Mouse (Mus musculus) G1E-ER4 (cell line): ENCODE data around the gene Ccdc85c. TPM values are rescaled to one million over a fixed set of nuclear protein-coding genes. Genes with fewer than 3 reads are reported as not detected.

Experiments used
- GATA1 ChIP-seq: IDR thresholded peaks from one replicate; pipeline ENCODE4 v1.8.0; 2012; ENCODE audit warnings: low read length, inconsistent platforms
- polyA plus RNA-seq: library from polyadenylated mRNA; stranded (reverse); fragments of >175 nt; gene quantifications from 2 replicates; pipeline ENCODE4 v1.2.3, GENCODE M21; 2012

Ccdc85c gene
- polyA plus RNA-seq = not detected in 2 replicates

DNA sequence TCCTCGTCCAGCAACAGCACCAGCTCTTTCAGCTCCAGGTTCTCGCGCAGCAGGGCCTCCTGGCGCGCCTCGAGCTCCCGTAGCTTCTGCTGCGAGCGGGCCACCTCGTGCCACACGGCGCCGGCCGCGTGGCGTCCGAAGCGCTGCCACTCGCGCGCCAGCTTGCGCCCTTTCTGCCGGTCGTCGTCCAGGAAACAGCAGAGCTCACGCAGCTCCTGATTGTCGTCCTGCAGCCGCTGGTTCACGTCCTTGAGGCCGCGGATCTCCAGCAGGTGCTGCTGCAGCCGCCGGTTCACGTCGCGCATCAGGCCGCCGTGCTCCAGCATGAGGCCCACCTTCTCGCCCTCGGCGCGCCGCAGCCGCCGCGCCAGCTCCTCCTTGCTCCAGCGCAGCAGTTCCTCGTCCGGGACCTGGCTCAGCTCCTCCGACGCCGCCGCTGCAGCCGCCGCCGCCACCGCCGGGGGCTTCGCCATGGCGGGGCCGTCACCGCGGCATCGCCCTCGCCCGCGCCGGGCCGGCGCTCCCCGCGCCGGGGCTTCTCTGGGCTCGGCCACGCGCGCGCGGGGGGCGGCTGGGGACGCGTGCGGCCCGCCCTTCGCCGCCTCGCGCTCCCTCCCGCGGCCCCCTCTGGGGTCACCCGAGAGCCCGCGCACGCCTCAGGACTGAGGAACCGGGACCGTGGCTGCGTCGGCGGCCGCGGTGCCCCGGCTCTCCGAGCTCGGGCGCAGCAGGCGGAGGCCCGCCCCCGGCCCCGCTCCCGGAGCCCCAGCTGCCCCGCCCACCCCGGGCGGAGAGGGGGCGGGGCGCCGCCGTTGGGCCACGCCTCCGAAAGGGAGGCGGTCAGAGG lies at the start of gene Ccdc85c:
Gene Ccdc85c, minus strand, starts transcription at position 765 of the 847 bp plus-strand sequence.
- no peak for TF ChIP-seq GATA1

GRCm38 (mm10) chr12:108320096-108320495 lies 44.9 kb upstream of the Ccdc85c start:
- no peak for TF ChIP-seq GATA1

GRCm38 (mm10) chr12:108318499-108318898 lies 43.3 kb upstream of the Ccdc85c start:
- TF ChIP-seq GATA1 = no peak

DNA sequence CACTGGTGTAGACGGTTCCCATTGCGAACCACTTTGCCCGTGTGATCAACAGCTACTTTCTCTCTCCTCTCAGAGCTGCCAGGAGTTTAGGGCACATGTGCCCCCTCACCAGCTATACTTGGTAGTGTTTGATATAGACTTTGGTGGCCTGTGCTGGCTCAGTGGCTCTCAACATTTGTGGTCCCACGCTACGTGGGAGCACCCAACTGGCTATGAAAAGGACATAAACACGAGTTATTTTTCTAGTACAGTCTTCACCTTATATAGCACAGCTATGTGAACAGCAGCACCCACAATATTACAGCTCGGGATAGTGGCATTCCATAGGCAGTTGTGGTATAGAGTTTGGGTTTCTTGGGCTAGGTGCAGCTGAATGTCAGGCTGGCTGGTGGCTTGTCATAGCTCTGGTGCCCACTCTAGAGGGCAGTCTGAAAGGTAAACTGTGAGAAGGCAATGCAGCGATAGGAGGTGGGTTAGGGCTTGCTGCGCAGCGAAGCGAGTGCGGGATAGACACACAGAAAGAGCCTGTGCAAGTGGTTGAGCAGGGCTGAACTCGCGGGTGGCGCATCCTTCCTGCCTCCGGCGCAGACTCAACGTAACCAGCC lies 42.7 kb upstream of the Ccdc85c start:
- no peak for TF ChIP-seq GATA1

GRCm38 (mm10) chr12:108317201-108317738 lies 42.0 kb upstream of the Ccdc85c start:
- no peak for TF ChIP-seq GATA1

DNA sequence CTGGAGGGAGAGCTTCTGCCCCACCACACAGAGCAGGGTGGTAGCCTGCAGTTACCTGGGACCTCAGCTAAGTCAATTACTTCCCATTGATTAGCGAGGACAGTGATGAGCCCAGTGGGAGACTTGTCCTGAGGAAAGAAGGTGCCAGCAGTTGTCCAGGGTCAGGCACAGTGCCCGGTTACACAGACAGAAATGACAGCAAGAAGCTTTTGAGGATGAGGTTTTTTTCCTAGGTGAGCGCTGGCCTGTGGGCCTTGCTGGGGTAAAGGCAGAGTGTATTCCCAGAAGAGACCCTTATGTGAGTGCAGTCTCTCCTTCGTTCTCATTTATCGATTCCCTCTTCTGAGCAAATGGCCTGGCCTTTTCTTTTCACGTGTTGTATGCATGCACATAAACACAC lies 41.4 kb upstream of the Ccdc85c start:
- no peak for TF ChIP-seq GATA1

DNA sequence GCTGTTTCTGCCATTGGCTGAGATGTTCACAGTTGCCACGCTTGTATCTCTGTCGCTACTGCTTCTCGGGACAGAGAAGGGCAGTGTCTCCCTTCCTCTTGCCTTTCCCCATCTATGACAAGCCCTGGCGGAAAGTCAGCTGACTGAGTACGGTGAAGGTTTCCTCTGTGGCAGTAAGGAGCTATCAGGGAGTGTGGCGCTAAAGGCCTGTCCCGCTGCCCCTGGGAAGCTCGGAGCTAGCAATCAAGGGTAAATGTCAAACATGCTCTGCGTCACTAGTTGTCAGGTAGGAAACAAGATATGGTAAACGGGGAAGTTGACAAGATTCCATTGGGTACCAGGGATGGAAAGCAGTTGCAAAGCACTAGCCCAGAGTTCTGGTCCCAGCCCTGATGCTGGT lies 40.6 kb upstream of the Ccdc85c start:
- no peak for TF ChIP-seq GATA1

DNA sequence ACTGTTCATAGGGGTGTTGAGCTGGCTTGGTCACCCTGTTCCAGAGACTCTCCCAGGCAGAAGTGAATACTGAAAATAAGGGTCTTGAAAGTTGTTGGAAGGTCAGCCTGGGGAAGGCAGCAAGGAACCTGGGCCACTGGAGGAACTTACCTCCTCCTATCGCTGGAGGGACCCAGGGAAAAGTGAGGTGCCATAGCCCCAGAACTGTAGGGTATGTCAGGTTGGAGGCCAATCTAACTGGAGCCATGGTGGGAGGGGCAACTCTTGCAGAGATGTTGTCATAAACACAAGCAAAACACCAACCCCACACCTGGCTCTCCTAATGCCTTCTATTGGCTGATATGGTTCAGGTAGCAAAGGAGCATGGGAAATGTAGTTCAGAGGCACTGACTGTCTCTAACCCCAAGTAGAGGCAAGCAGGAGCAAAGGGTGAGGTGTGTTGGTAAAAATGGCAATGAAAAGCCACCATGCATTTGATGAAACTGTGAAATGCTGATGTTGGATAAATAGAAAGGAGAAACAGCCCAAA lies 38.1 kb upstream of the Ccdc85c start:
- TF ChIP-seq GATA1 = no peak

DNA sequence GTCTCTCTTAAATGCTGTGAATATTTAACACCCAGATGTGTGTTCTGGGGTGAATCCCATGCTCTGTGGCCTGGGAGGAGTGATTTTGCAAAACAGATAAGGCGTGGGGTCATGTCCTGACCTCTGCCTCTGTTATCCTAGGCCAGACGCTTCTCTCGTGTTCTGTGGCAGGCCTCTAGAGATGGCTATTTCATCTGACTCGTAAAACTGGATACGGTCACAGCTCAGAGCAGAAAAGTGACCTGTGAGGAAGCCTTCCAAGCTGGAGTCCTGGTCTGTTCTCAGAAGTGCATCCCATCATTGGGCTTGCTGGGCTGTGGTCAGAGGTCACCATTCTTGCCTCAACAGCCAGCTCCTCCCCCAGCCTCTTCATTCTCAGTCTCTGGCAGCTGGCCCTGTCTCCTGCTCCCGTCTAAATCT lies 37.2 kb upstream of the Ccdc85c start:
- TF ChIP-seq GATA1 = no peak

- no peak for TF ChIP-seq GATA1
Observed at GRCm38 (mm10) chr12:108311741-108312290, 36.6 kb upstream of the Ccdc85c start.

DNA sequence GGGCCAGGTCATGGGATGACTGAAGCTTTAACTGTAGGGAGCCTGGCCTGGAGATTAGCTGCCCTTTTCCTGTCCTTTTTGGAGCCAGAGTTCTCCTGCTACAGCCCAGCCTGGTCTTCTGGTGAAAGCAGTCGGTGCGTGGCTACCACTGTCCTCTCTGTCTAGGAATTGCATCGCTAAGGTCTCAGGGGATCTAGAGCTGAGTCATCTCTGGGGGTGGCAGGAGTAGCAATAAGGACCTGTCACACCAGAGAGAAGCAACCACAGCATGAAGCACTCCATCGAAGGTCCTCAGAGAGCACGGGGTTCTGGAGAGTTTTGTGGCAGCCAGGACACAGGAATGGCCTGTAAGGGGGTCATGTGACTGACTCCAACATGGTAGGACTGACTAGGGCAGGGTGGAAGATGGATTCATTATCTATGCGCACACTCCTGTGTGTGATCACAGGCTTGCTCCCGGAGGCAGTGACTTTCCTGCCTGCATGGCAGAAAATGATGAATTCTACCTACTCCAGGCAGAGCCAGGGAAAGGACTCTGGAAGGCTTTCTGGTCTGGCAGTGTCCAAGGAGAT lies 35.3 kb upstream of the Ccdc85c start:
- TF ChIP-seq GATA1 = no peak

DNA sequence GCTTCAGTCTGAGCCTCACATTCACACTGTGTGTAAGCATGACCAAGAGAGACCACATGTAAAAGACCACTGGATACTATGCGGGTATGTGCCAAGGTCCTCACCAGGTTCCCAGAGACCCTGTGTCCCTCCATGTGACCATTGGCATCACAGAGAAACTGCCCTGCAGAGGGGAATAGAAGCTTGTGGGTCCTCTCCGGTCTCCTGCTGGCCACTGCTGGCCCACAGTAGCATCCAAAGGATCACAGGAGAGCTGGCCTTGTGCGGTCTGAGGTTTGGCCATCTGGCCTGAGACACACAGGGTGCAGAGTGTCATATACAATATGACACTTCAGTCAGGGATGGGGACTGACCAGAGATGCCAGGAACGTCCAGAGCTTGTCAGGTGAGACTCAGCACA lies 34.8 kb upstream of the Ccdc85c start:
- no peak for TF ChIP-seq GATA1

DNA sequence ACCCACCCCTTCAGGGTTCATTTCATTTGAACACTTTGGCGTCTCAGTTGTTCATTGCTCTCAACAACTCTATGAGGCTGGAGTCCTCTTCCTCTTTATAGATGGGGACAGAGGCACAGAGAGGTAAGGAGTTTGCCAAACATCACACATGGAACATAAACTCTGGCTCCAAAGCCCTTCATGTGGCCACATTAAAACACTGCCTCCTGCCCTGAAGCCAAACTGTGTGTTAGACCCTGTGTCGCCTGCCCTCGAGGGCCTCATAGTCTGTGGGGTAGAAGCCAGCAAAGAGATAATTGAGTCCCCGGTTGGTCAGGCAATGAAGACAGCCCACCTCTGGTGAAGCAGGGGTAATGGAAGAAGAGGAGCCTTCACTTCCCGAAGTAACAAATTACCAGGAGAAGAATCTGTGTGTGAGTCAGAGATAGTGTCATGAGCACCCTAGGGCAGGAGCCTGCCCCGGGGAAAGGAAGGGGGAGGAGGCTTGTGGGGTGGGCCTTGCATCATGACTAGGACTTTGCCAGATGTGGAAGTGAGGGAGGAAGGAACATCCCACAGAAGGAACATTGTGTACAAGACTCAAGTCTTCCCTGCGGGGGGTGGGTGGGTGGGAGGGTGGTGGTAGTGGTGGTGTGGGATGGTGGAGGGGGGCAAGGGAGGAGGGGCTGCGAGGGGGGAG lies 34.0 kb upstream of the Ccdc85c start:
- no peak for TF ChIP-seq GATA1

GRCm38 (mm10) chr12:108308363-108308856 lies 33.2 kb upstream of the Ccdc85c start:
- TF ChIP-seq GATA1 = no peak

- TF ChIP-seq GATA1 = no peak
Observed at GRCm38 (mm10) chr12:108307553-108307952, 32.3 kb upstream of the Ccdc85c start.
